Mouse (Mus musculus) right cerebral cortex, postnatal 25 days (tissue): ENCODE results near the gene Ubtd2.

ENCODE experiments used
- DNase-seq: peaks from one replicate; pipeline ENCODE4 v3.0.0; 2022

Gene Ubtd2

GRCm38 (mm10) chr11:32521246-32521645, 66.1 kb downstream of the Ubtd2 start:
- no peak for DNase-seq

DNA sequence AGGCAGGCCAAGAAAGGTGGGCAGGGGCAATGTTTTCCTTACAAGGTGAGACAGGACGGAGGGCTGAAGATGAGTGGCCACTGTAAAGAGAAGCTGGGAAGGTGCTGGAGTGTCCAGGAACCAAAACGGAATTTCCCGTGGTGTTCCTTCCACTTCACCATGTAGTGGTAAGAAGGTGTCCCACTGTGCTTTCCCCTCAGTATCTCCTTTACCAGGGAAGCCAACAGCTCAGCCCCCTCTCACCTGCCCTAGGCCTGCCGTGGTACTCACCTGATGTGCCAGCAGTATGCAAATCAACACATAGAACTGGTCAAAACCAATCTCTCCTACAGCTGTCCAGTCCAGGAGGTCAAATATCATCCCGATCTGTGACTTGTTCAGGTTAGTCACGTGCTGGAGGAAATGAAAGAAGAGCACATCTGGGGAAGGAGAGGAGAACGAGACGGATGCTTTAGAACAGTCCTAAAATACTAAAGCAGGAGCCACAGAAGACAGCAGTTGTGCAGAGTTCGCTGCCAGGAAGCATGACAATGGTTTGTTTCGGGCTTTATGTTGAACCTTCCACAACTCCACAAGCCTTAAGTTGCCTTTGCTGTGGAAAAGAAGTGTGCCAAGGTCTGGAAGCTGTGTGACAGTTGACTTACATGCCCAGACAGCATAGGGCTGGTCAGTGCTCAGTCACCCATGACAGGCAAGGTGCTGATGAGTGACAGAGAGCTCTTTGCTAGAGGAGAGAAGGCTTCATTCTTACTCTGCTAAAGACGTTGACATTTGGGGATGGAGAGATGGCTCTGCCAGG, 69.2 kb downstream of the Ubtd2 start:
- no peak for DNase-seq

DNA sequence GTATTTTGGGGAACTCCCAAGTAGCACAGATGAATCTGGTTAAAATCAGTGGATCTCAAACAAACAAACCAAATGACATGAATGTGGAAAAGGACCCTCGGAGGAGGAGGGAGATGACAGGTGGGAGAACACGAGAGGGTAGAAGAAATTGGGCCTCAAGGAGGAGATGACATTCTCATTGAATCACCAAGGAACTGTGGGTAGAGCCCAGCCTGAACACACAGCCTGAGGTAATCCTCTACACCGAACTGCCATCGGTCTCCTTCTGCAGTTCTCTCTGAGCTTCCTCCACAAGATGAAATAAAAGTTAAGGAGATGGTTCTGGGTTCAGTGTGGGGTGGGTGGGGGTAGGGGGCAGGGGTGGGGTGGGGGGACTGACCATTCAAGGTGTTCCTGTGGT, 71.8 kb downstream of the Ubtd2 start:
- DNase-seq, result no peak

DNA sequence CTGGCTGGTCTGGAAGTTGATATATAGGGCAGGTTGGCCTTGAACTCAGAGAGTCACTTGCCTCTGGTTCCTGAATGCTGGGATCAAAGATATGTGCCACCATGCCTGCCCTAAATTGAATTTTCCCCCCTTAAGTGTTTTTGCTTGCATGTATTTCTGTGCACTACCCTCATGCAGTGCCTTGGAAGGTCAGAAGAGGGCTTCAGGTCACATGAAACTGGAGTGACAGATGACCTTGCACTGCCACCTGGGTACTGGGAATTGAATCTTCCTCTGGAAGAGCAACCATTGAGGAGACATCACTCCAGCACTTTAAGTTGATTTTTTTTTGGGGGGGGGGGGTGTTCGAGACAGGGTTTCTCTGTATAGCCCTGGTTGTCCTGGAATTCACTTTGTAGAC, 75.0 kb downstream of the Ubtd2 start:
- no peak for DNase-seq

DNA sequence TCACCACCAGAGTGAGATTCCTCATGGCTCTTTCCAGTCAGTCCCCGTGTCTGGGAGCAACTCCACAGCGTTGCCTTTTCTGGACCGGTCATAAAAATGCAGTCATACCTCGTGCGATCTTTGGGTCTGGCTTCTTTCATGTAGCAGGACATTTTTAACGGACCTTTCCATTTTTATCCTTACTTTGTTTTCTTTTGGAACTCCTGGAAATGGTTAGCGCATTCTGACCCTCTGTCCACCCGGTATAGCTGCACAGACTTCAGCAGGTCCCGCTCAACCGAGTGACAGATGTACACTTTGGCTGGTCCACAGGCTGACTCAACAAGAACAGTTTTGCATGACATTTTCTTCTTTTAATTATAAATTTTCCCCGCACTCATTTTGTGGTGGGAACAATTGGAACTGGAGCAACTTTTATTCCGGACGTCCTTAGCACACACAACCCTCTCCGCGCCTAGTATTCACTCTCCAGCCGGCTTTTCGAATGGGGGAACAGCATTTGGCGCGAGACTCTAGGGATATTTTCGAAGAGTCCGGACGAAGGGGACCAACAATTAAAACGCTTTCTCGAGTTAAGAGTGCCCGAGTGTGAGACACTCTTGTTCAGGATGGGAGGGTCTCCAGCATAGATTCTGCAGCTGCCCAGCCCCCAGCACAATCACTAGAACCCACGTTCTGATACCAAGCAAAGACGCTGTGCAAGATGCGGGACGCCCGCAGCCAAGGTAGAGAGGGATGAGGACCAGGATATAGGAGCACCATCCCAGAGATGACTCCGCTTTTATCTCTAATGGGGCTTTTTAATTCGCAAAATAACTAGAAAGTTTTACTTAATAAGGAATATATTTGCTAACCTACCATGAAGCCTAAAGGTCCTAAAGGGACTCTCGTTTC, 76.9 kb downstream of the Ubtd2 start, which contains the start of gene Efcab9:
Efcab9 (minus strand) TSS at position 211 of the 894 bp plus-strand sequence.
- DNase-seq, result no peak

DNA sequence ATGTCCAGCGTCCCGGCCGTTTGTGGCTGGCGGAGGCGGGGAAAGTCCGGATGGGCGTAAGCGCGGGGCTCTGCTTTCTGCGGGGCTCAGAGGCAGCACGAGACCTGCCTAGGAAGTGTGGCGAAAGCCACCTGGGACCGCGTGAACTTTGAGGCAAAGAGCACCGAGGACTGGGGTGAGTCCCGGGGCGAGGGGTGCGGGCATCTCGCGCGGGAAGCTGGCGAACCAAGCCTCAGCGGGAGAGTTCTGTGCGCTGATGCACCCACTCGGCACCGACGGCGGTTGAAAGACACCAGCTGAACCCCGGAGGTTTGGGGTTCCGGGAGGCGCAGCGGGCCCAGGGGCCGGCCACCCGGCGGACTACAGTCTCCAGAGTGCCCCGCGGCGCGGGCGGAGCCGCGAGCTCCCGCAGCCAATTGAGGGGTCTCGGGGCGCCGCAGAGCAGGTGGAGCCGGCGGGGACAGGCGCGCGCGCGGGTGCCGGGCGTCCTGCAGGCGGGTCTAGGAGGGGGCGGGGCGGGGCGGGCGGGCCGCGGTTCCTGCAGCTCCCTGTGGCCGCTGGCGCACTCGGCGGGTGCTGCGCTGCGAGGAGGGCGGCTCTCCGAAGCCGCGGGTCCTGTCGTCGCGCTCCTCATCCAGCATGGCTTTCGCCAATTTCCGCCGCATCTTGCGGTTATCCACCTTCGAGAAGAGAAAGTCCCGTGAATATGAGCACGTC, 77.8 kb downstream of the Ubtd2 start, which contains the start of gene Stk10:
Stk10 (plus strand) TSS at position 541 of the 717 bp plus-strand sequence.
- DNase-seq, result peak; percentile 93

DNA sequence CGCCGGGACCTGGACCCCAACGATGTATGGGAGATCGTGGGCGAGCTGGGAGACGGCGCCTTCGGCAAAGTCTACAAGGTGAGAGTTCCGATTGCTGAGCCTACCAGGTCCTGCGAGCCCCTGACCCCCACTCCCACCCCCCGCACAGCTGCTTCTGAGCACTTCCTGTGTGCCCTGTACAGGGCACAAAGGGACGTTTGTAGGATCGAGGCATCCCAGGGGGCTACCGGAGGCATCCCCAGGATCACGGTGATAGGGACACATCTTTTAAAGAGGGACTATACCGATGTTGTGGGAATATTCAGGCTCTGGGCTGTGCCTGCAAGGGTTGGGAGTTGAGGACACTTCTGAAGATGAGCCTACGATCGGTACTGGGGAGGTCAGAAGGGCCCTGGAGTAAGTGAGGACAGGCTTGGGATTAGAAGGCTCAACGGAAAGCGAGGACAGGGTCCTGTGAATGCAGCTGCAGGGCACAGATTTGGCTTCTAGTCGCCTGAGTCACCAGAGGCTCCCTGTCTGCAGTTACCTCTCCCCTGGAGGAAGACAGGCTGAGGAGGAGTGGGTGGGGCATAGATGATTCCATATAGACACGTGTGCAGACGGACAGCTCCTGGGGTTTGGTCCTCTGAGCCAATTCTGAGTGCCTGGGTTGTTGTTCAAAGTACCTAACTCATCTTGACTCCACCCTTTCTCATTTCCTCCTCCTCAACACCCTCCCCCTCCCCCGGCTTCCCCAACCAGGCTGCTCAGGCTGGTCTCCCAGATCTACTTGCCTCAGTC, 78.5 kb downstream of the Ubtd2 start:
- DNase-seq, result peak; percentile 45

- no peak for DNase-seq
Observed at GRCm38 (mm10) chr11:32534453-32535075, 79.4 kb downstream of the Ubtd2 start.

DNA sequence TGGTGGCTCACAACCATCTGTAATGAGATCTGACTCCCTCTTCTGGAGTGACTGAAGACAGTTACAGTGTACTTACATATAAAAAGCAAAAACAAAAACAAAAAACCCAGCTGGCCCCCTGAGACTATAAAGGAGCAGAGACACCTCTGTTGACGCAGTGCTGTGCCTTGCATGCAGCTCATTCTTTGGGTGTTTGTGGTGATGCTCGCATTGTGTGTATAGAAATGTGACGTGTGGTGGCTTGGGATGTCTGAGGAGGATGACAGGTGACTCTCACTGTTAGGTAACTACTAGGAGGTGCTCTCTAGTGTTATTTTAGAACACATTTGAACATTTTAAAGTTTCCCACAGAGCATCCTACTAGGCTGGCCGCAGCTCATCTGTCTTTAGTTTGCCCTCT, 80.5 kb downstream of the Ubtd2 start:
- DNase-seq, result no peak

DNA sequence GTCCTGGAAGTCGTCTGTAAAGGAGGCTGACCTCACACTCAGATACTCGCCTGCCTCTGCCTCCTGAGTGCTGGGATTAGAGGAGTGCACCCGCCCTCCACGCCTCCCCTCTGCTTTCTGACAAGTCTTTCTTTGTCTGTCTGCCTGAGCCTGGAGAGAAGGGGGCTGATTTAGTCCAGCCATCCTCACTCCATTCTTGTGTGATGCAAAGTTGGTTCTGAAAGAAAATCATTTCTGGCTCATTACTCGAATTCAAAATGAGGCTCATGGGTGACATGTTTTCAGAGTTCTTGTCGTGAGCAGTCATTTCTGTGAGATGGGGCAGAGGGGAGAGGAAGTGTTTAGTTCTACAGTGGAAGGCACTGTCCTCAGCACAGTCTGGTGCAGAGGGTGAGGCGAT, 81.8 kb downstream of the Ubtd2 start:
- DNase-seq, result no peak

GRCm38 (mm10) chr11:32538435-32538834, 83.3 kb downstream of the Ubtd2 start:
- DNase-seq, result no peak

GRCm38 (mm10) chr11:32538846-32539245, 83.7 kb downstream of the Ubtd2 start:
- no peak for DNase-seq

DNA sequence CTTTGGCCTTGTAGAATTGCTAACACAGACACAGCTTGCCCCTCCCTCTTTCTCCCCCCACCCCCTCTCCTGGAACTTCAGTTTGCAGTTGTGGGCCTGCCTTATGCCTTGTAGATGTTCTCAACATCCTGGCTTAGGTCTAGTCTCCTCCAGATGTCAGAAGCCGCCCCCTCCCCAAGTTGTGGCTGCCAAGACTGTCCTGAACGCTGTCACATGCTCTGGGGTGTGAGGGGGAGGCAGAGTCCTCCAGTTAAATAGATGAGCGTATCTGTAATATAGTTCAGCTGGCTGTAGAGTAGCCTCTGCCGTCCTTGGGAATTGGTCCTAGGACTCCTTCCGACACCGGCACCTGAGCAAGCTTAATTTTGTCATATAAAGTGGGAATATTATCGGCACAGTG, 84.5 kb downstream of the Ubtd2 start:
- DNase-seq, result no peak

GRCm38 (mm10) chr11:32540463-32540862, 85.3 kb downstream of the Ubtd2 start:
- no peak for DNase-seq

- DNase-seq, result no peak
Observed at GRCm38 (mm10) chr11:32542181-32542580, 87.0 kb downstream of the Ubtd2 start.

DNA sequence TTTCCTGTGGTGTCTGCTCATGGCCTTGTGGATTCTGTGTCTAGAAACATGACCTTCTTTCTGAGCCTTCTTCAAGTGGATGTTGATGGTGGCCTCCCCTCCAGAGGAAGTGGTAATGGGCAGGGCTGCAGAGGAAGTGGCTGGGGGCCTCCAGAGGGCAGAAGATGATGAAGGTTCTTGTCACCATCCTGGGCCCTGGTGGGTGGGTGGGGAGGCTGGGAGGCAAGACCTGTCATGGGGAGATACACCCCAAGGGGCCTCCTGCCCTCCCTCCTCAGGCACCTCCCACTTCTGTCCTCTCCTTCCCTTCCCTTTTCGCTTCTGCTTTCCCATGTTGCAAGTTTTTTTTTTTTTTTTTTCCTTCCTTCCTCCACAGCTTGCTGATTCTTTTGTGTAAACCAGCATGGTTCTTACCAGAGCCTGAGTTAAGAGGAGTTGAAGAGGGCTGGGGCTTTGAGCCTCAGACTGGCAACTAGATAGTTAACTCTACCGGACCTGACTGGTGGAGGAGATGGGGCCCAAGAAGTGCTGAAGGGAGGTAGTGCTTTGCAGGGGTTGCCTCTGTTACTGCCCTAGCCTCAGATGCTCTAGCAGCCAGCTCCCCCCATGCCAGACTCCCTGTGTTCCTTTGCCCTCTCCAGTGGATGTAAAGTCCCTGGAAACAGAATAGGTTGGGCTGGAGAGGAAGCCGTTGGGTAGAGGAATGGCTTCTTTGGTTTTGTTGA, 87.7 kb downstream of the Ubtd2 start:
- no peak for DNase-seq

GRCm38 (mm10) chr11:32544041-32544440, 88.9 kb downstream of the Ubtd2 start:
- DNase-seq, result no peak

DNA sequence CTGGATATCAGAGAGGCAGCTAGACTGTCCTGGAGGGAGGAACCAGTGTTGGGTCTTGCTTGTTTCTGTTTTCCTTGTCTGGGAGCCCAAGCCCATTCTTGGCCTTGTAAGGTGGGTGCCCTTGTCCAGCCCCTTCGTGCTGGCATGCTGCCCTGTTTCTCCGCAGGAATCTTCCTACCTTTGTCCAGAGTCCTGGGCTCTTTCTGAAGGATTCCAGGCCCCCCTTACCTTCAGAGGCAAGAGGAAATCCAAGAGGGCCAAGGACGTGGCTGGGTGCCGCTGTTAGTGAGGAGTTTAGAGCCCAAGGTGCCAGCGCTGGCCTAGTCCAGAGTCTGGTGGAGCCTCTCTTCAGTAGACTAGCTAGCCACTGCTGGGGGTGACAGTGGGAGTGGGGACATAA, 89.3 kb downstream of the Ubtd2 start:
- no peak for DNase-seq

- peak; percentile 48 for DNase-seq
Observed at GRCm38 (mm10) chr11:32545605-32546004, 90.4 kb downstream of the Ubtd2 start.

GRCm38 (mm10) chr11:32546483-32546882, 91.3 kb downstream of the Ubtd2 start:
- no peak for DNase-seq

GRCm38 (mm10) chr11:32547391-32547947, 92.3 kb downstream of the Ubtd2 start:
- DNase-seq, result no peak
